Mouse (Mus musculus): Measurements from ENCODE around the gene Xrcc4. TPM values are rescaled to one million over a fixed set of nuclear protein-coding genes. Genes with fewer than 3 reads are reported as not detected.
A peak's percentile ranks its signal among the peaks of the same experiment; 100 is the strongest.

The Xrcc4 gene
- polyA plus RNA-seq, 1 experiment from 2014 or later = 14.2 TPM

- Histone ChIP-seq H3K27me3 (no peaks in the 10 kb centered on the region), H3K4me1 (peaks cover 6% of the 10 kb centered on the region), H3K9me3 (replicated peaks) (no peaks in the 10 kb centered on the region), H3K36me3 (ENCODE audit: poor library complexity, severe bottlenecking) (no peaks in the 10 kb centered on the region), H3K27ac (no peak overlapping the region), H3K4me2 (no peak overlapping the region), H3K9ac (no peak overlapping the region), H3K4me3 (no peak overlapping the region)
- 0 out of 2 replicates have a peak, but pooled peaks have one; percentile 3 for ATAC-seq
- 12% methylated on average over 2 of the region's 2 CpGs for WGBS
Observed at GRCm38 (mm10) chr13:90032523-90032922, 56.9 kb downstream of the Xrcc4 start.

- H3K4me3 ChIP-seq = no peak overlapping the region
- H3K9ac ChIP-seq = no peak overlapping the region
- no peaks in the 10 kb centered on the region for H3K9me3 ChIP-seq (replicated peaks)
- no peaks in the 10 kb centered on the region for H3K36me3 ChIP-seq (ENCODE audit: poor library complexity, severe bottlenecking)
- peaks cover 6% of the 10 kb centered on the region for H3K4me1 ChIP-seq
- no peaks in the 10 kb centered on the region for H3K27me3 ChIP-seq
- no peak for ATAC-seq
- H3K27ac ChIP-seq = no peak overlapping the region
- no peak overlapping the region for H3K4me2 ChIP-seq
- WGBS = 90% methylated on average over 3 of the region's 3 CpGs
Observed at GRCm38 (mm10) chr13:90030911-90031310, 58.5 kb downstream of the Xrcc4 start.

- 24% methylated on average over 3 of the region's 3 CpGs for WGBS
- no peaks in the 10 kb centered on the region for H3K4me1 ChIP-seq
- no peak overlapping the region for H3K4me2 ChIP-seq
- no peak overlapping the region for H3K9ac ChIP-seq
- H3K4me3 ChIP-seq = no peak overlapping the region
- H3K36me3 ChIP-seq (ENCODE audit: poor library complexity, severe bottlenecking) = no peaks in the 10 kb centered on the region
- no peak overlapping the region for H3K27ac ChIP-seq
- H3K9me3 ChIP-seq (replicated peaks) = no peaks in the 10 kb centered on the region
- no peak for ATAC-seq
- no peaks in the 10 kb centered on the region for H3K27me3 ChIP-seq
Observed at GRCm38 (mm10) chr13:90012620-90013019, 76.8 kb downstream of the Xrcc4 start.

DNA sequence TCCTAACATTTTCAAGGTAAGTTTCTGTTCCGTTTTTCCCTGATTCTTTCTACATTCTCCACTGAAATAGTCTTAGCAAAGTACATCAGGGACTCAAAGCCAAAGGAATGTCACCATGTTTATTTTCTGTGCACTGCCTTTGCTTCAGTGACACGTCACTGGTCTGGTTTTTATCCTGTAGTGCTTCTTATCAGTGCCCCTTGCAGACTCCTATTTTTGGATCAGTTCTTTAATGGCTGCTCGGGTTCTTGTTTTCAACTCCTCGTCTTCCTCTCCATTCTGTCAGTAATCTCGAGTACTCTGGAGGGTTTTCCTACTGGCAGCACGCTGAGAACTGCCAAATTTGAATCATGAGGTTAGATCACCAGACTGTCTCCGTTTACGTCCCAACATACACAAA is 77.2 kb downstream of the Xrcc4 start:
- Histone ChIP-seq H3K4me1 (no peaks in the 10 kb centered on the region), H3K9me3 (replicated peaks) (no peaks in the 10 kb centered on the region), H3K36me3 (ENCODE audit: poor library complexity, severe bottlenecking) (no peaks in the 10 kb centered on the region), H3K9ac (no peak overlapping the region), H3K27ac (no peak overlapping the region), H3K27me3 (no peaks in the 10 kb centered on the region), H3K4me3 (no peak overlapping the region), H3K4me2 (no peak overlapping the region)
- ATAC-seq = no peak
- WGBS = 66% methylated on average over 8 of the region's 8 CpGs

DNA sequence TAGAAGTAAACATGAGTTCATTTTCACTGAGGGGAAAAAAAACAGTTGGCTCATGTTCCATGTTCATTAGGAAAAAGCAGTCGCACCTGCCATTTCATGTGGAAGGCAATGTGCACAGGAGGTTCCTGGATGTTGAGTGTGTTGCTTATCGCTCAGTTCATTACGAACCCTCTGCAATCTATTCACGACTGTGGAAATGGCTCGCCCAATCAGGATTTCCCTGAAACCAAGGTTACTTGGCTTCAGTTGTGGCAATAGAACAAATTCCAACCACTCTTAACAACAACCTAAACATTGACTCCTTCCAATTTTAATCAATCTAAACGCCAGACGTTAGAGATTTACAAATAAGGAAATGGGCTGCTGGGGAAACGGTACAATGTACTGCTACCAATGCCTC is 78.3 kb downstream of the Xrcc4 start:
- H3K4me1 ChIP-seq = no peaks in the 10 kb centered on the region
- H3K4me2 ChIP-seq = no peak overlapping the region
- no peaks in the 10 kb centered on the region for H3K9me3 ChIP-seq (replicated peaks)
- H3K27ac ChIP-seq = no peak overlapping the region
- H3K9ac ChIP-seq = no peak overlapping the region
- H3K27me3 ChIP-seq = no peaks in the 10 kb centered on the region
- ATAC-seq = peak; percentile 57; the same call in 1 of the 2 replicates
- 80% methylated on average over 8 of the region's 8 CpGs for WGBS
- H3K36me3 ChIP-seq (ENCODE audit: poor library complexity, severe bottlenecking) = no peaks in the 10 kb centered on the region
- H3K4me3 ChIP-seq = no peak overlapping the region

- Histone ChIP-seq H3K27ac (no peak overlapping the region), H3K4me2 (no peak overlapping the region), H3K9me3 (replicated peaks) (no peaks in the 10 kb centered on the region), H3K4me1 (no peaks in the 10 kb centered on the region), H3K4me3 (no peak overlapping the region), H3K9ac (no peak overlapping the region), H3K27me3 (no peaks in the 10 kb centered on the region), H3K36me3 (ENCODE audit: poor library complexity, severe bottlenecking) (no peaks in the 10 kb centered on the region)
- ATAC-seq = no peak
Observed at GRCm38 (mm10) chr13:90009786-90010185, 79.6 kb downstream of the Xrcc4 start.

DNA sequence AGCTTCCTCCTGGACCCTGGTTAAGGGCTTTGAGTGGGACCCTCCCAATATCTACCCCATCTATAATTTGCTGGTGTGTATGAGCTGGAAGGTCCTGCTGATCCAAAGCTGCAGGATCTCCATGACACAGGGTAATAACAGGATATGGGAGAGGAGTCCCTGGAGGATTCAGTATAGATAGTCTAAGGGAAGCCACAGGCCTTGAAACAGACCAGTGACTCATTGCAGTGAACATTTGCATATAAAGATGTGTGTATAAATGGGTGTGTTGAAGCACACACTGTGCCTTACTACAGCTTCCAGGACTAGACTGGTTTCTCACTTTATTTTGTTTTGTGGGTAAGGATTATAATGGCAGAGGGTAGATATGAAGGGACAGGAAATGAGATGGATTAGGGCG is 83.8 kb downstream of the Xrcc4 start:
- no peak overlapping the region for H3K27ac ChIP-seq
- no peaks in the 10 kb centered on the region for H3K27me3 ChIP-seq
- ATAC-seq = no peak
- WGBS = 100% methylated on average over 1 of the region's 1 CpGs
- H3K4me2 ChIP-seq = no peak overlapping the region
- H3K9me3 ChIP-seq (replicated peaks) = no peaks in the 10 kb centered on the region
- no peaks in the 10 kb centered on the region for H3K36me3 ChIP-seq (ENCODE audit: poor library complexity, severe bottlenecking)
- no peak overlapping the region for H3K4me3 ChIP-seq
- no peaks in the 10 kb centered on the region for H3K4me1 ChIP-seq
- H3K9ac ChIP-seq = no peak overlapping the region

DNA sequence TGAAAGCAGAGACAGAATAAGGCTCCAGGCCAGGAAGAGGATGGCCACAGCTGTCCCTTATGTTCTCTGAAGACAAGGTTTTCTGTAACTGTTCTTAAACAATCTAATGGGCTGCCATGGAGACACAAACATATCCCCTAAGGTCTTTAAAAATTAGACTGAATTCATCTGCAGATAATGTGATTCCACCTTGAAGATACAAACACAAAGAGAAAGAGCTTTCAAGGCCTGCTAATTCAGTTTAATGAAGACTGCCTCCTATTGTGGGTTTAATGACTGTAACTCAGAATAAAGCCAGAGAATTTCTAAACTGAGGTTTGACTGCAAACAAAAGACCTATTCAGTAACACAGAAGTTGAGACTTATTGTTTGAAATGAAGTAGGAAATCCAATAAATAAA is 91.9 kb downstream of the Xrcc4 start:
- no peaks in the 10 kb centered on the region for H3K9me3 ChIP-seq (replicated peaks)
- no peak overlapping the region for H3K4me3 ChIP-seq
- no peak overlapping the region for H3K4me2 ChIP-seq
- H3K36me3 ChIP-seq (ENCODE audit: poor library complexity, severe bottlenecking) = no peaks in the 10 kb centered on the region
- H3K27me3 ChIP-seq = no peaks in the 10 kb centered on the region
- no peak for ATAC-seq
- H3K4me1 ChIP-seq = no peaks in the 10 kb centered on the region
- H3K27ac ChIP-seq = no peak overlapping the region; the same call in 1 of the 2 replicates
- no peak overlapping the region for H3K9ac ChIP-seq

DNA sequence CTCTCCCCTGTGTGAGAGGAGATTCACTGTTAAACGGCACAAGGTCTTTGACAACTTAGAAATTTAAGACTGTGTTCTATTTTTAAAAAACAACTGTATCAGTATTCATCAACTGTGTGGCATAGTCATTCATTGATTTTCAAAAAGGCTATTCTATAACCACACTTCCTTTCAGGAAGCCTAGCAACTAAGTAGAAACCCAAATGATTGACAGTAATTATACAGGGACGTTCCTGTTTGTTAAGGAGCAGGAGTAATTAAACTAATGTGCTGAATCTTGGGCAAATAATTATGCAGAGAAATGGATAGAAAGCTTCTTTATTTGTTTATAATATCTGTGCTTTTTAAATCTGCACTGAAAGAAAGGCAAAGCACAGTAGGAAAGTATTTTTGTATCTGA is 103.3 kb downstream of the Xrcc4 start:
- ATAC-seq = peak; percentile 83
- WGBS = 10% methylated on average over 2 of the region's 2 CpGs
- peaks cover 6% of the 10 kb centered on the region; the same call in 1 of the 2 replicates for H3K4me1 ChIP-seq
- no peaks in the 10 kb centered on the region for H3K27me3 ChIP-seq
- no peaks in the 10 kb centered on the region for H3K9me3 ChIP-seq (replicated peaks)
- H3K27ac ChIP-seq = no peak overlapping the region
- H3K9ac ChIP-seq = no peak overlapping the region
- no peak overlapping the region for H3K4me3 ChIP-seq
- H3K36me3 ChIP-seq (ENCODE audit: poor library complexity, severe bottlenecking) = no peaks in the 10 kb centered on the region
- H3K4me2 ChIP-seq = no peak overlapping the region

DNA sequence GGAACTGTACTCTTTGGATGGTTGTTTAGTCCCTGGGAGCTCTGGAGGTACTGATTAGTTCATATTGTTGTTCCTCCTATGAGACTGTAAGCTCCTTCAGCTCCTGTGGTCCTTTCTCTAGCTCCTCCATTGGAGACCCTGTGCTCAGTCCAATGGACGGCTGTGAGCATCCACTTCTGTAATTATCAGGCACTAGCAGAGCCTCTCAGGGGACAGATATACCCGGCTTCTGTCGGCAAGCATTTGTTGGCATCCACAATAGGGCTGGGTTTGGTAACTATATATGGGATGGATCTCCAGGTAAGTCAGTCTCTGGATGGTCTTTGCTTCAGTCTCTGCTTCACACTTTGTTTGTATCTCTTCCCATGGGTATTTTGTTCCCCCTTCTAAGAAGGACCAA is 118.5 kb downstream of the Xrcc4 start:
- no peak for ATAC-seq
- no peak overlapping the region for H3K4me2 ChIP-seq
- WGBS = 84% methylated on average over 3 of the region's 3 CpGs
- H3K27ac ChIP-seq = no peak overlapping the region
- no peak overlapping the region for H3K4me3 ChIP-seq
- no peaks in the 10 kb centered on the region for H3K9me3 ChIP-seq (replicated peaks)
- no peak overlapping the region for H3K9ac ChIP-seq
- H3K27me3 ChIP-seq = no peaks in the 10 kb centered on the region
- H3K4me1 ChIP-seq = 0 out of 2 replicates have a peak, but pooled peaks cover 3% of the 10 kb centered on the region
- no peaks in the 10 kb centered on the region for H3K36me3 ChIP-seq (ENCODE audit: poor library complexity, severe bottlenecking)

GRCm38 (mm10) chr13:89968671-89969070 is 120.7 kb downstream of the Xrcc4 start:
- Histone ChIP-seq H3K4me3 (no peak overlapping the region), H3K27ac (no peak overlapping the region), H3K9ac (no peak overlapping the region), H3K9me3 (replicated peaks) (no peaks in the 10 kb centered on the region), H3K4me1 (0 out of 2 replicates have a peak, but pooled peaks cover 3% of the 10 kb centered on the region), H3K36me3 (ENCODE audit: poor library complexity, severe bottlenecking) (no peaks in the 10 kb centered on the region), H3K4me2 (no peak overlapping the region), H3K27me3 (no peaks in the 10 kb centered on the region)
- no peak for ATAC-seq

DNA sequence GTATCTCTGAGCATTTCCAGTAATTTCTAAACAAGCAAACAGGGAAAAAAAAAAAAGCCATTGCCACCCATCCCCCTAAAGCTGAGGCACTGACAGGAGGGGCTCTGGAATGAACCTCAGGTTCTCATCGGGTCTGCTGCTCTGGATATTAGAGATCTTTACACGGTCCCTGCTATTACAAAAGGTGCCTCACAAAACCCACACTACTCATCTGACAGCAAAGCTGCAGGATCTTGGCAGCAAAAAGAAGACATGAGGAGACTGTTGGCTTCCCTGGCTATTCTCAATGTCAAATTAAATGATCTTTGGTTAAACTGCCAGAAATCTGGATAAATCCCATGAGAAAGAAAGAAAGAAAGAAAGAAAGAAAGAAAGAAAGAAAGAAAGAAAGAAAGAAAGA is 145.1 kb downstream of the Xrcc4 start:
- no peak overlapping the region for H3K9ac ChIP-seq
- no peaks in the 10 kb centered on the region for H3K36me3 ChIP-seq (ENCODE audit: poor library complexity, severe bottlenecking)
- H3K4me2 ChIP-seq = no peak overlapping the region
- H3K4me1 ChIP-seq = no peaks in the 10 kb centered on the region
- no peak overlapping the region for H3K27ac ChIP-seq
- H3K27me3 ChIP-seq = no peaks in the 10 kb centered on the region
- ATAC-seq = no peak
- H3K9me3 ChIP-seq (replicated peaks) = no peaks in the 10 kb centered on the region
- 64% methylated on average over 2 of the region's 2 CpGs for WGBS
- no peak overlapping the region for H3K4me3 ChIP-seq

GRCm38 (mm10) chr13:89929477-89929876 is 159.9 kb downstream of the Xrcc4 start:
- 33% methylated on average over 3 of the region's 3 CpGs for WGBS
- no peaks in the 10 kb centered on the region for H3K36me3 ChIP-seq (ENCODE audit: poor library complexity, severe bottlenecking)
- no peak for ATAC-seq
- no peaks in the 10 kb centered on the region for H3K27me3 ChIP-seq
- no peak overlapping the region for H3K4me2 ChIP-seq
- no peak overlapping the region for H3K9ac ChIP-seq
- H3K4me1 ChIP-seq = no peaks in the 10 kb centered on the region
- H3K27ac ChIP-seq = no peak overlapping the region
- H3K9me3 ChIP-seq (replicated peaks) = no peaks in the 10 kb centered on the region
- no peak overlapping the region for H3K4me3 ChIP-seq

All from forebrain, embryonic 13.5 days (tissue).